Mouse (Mus musculus) E14TG2a.4 (cell line): ENCODE data around the gene Ror1.

Source experiments
- CTCF ChIP-seq: conservative IDR thresholded peaks from 2 replicates; pipeline ENCODE4 v1.5.1; 2014; ENCODE audit warnings: low read length
- POU5F1 ChIP-seq: IDR thresholded peaks from 2 replicates; pipeline ENCODE4 v1.6.1; 2014; ENCODE audit warnings: low read length, borderline replicate concordance

- no peak for TF ChIP-seq CTCF
- no peak for TF ChIP-seq POU5F1
These were observed 260.0 kb downstream of the Ror1 start for GRCm38 (mm10) chr4:100355566-100355965.
